Mouse (Mus musculus): Measurements from ENCODE around the gene Daxx. TPM values are rescaled to one million over a fixed set of nuclear protein-coding genes. Genes with fewer than 3 reads are reported as not detected.
"Not testable (repeated sequence)": the region's sequence is repeated elsewhere in the genome, so short reads cannot be mapped to it uniquely, and the experiment has no call there.

Gene Daxx
- polyA plus RNA-seq, 1 experiment from 2014 or later, result 70.1 TPM

- H3K4me1 ChIP-seq, result peaks cover 10% of the 10 kb centered on the region
- not testable (repeated sequence) for H3K9ac ChIP-seq; H3K9me3 ChIP-seq; H3K4me3 ChIP-seq; ATAC-seq (ENCODE audit: insufficient number of reproducible peaks, insufficient read depth, low FRiP score, low TSS enrichment); H3K27ac ChIP-seq; H3K27me3 ChIP-seq; H3K4me2 ChIP-seq (replicated peaks); H3K36me3 ChIP-seq
- WGBS, result 72% methylated on average over 6 of the region's 6 CpGs
Observed at GRCm38 (mm10) chr17:33891892-33892291, 17.3 kb upstream of the Daxx start.

GRCm38 (mm10) chr17:33892429-33892828 lies 16.8 kb upstream of the Daxx start:
- no peaks in the 10 kb centered on the region for H3K9me3 ChIP-seq
- no peaks in the 10 kb centered on the region for H3K27me3 ChIP-seq
- H3K4me1 ChIP-seq, result peaks cover 10% of the 10 kb centered on the region
- WGBS, result 22% methylated on average over 7 of the region's 7 CpGs
- H3K27ac ChIP-seq, result no peak overlapping the region
- H3K4me3 ChIP-seq, result no peak overlapping the region
- no peak overlapping the region for H3K9ac ChIP-seq
- no peaks in the 10 kb centered on the region for H3K36me3 ChIP-seq
- ATAC-seq (ENCODE audit: insufficient number of reproducible peaks, insufficient read depth, low FRiP score, low TSS enrichment), result no peak
- no peak overlapping the region for H3K4me2 ChIP-seq (replicated peaks)

- not testable (repeated sequence) for H3K27ac ChIP-seq; H3K4me2 ChIP-seq (replicated peaks); H3K9ac ChIP-seq; H3K36me3 ChIP-seq; H3K4me1 ChIP-seq; H3K27me3 ChIP-seq; H3K9me3 ChIP-seq; H3K4me3 ChIP-seq; ATAC-seq (ENCODE audit: insufficient number of reproducible peaks, insufficient read depth, low FRiP score, low TSS enrichment)
- WGBS, result 74% methylated on average over 4 of the region's 4 CpGs
Observed at GRCm38 (mm10) chr17:33893011-33893410, 16.2 kb upstream of the Daxx start.

- 36% methylated on average over 6 of the region's 6 CpGs for WGBS
- H3K9me3 ChIP-seq, result no peaks in the 10 kb centered on the region
- H3K9ac ChIP-seq, result no peak overlapping the region
Observed at GRCm38 (mm10) chr17:33897114-33897794, 12.0 kb upstream of the Daxx start.

GRCm38 (mm10) chr17:33898193-33898592 lies 11.0 kb upstream of the Daxx start:
- not testable (repeated sequence) for H3K4me1 ChIP-seq; H3K27me3 ChIP-seq; H3K27ac ChIP-seq; H3K9me3 ChIP-seq; H3K4me3 ChIP-seq; H3K4me2 ChIP-seq (replicated peaks); H3K9ac ChIP-seq; ATAC-seq (ENCODE audit: insufficient number of reproducible peaks, insufficient read depth, low FRiP score, low TSS enrichment); H3K36me3 ChIP-seq
- 85% methylated on average over 4 of the region's 4 CpGs for WGBS

More at GRCm38 (mm10) chr17:33897114-33897794, 12.0 kb upstream of the Daxx start:
- no peak for ATAC-seq (ENCODE audit: insufficient number of reproducible peaks, insufficient read depth, low FRiP score, low TSS enrichment)
- Histone ChIP-seq H3K27me3 (no peaks in the 10 kb centered on the region), H3K27ac (no peak overlapping the region), H3K4me3 (no peak overlapping the region), H3K36me3 (no peaks in the 10 kb centered on the region), H3K4me1 (no peaks in the 10 kb centered on the region), H3K4me2 (replicated peaks) (no peak overlapping the region)

- no peaks in the 10 kb centered on the region for H3K27me3 ChIP-seq
- 83% methylated on average over 4 of the region's 4 CpGs for WGBS
- ATAC-seq (ENCODE audit: insufficient number of reproducible peaks, insufficient read depth, low FRiP score, low TSS enrichment), result no peak
- no peak overlapping the region for H3K4me2 ChIP-seq (replicated peaks)
- no peak overlapping the region for H3K27ac ChIP-seq
- H3K9me3 ChIP-seq, result no peaks in the 10 kb centered on the region
- H3K36me3 ChIP-seq, result no peaks in the 10 kb centered on the region
- no peak overlapping the region for H3K9ac ChIP-seq
- H3K4me1 ChIP-seq, result no peaks in the 10 kb centered on the region
- no peak overlapping the region for H3K4me3 ChIP-seq
Observed at GRCm38 (mm10) chr17:33899642-33900041, 9.6 kb upstream of the Daxx start.

- Histone ChIP-seq H3K27me3 (no peaks in the 10 kb centered on the region), H3K27ac (no peak overlapping the region), H3K4me2 (replicated peaks) (no peak overlapping the region), H3K4me1 (no peaks in the 10 kb centered on the region), H3K9me3 (no peaks in the 10 kb centered on the region), H3K9ac (no peak overlapping the region), H3K36me3 (no peaks in the 10 kb centered on the region), H3K4me3 (no peak overlapping the region)
- WGBS, result 66% methylated on average over 7 of the region's 7 CpGs
- ATAC-seq (ENCODE audit: insufficient number of reproducible peaks, insufficient read depth, low FRiP score, low TSS enrichment), result no peak
Observed at GRCm38 (mm10) chr17:33900281-33900988, 8.8 kb upstream of the Daxx start.

- ATAC-seq (ENCODE audit: insufficient number of reproducible peaks, insufficient read depth, low FRiP score, low TSS enrichment), result no peak
Observed at GRCm38 (mm10) chr17:33900989-33901314, 8.3 kb upstream of the Daxx start.

GRCm38 (mm10) chr17:33901653-33902052 lies 7.6 kb upstream of the Daxx start:
- no peak overlapping the region for H3K9ac ChIP-seq
- H3K4me2 ChIP-seq (replicated peaks), result no peak overlapping the region
- H3K36me3 ChIP-seq, result no peaks in the 10 kb centered on the region
- H3K9me3 ChIP-seq, result no peaks in the 10 kb centered on the region
- H3K27me3 ChIP-seq, result no peaks in the 10 kb centered on the region
- H3K4me1 ChIP-seq, result no peaks in the 10 kb centered on the region
- no peak for ATAC-seq (ENCODE audit: insufficient number of reproducible peaks, insufficient read depth, low FRiP score, low TSS enrichment)
- WGBS, result 59% methylated on average over 4 of the region's 4 CpGs
- H3K4me3 ChIP-seq, result no peak overlapping the region
- H3K27ac ChIP-seq, result no peak overlapping the region

More at GRCm38 (mm10) chr17:33900989-33901314, 8.3 kb upstream of the Daxx start:
- 77% methylated on average over 4 of the region's 4 CpGs for WGBS
- no peak overlapping the region for H3K4me2 ChIP-seq (replicated peaks)
- H3K4me3 ChIP-seq, result no peak overlapping the region
- no peaks in the 10 kb centered on the region for H3K9me3 ChIP-seq
- no peak overlapping the region for H3K9ac ChIP-seq
- H3K27ac ChIP-seq, result no peak overlapping the region
- H3K27me3 ChIP-seq, result no peaks in the 10 kb centered on the region
- H3K4me1 ChIP-seq, result no peaks in the 10 kb centered on the region
- no peaks in the 10 kb centered on the region for H3K36me3 ChIP-seq

GRCm38 (mm10) chr17:33902079-33902478 lies 7.1 kb upstream of the Daxx start:
- Histone ChIP-seq H3K27ac (no peak overlapping the region), H3K4me1 (no peaks in the 10 kb centered on the region), H3K27me3 (no peaks in the 10 kb centered on the region), H3K4me2 (replicated peaks) (no peak overlapping the region), H3K9me3 (no peaks in the 10 kb centered on the region), H3K36me3 (no peaks in the 10 kb centered on the region), H3K9ac (no peak overlapping the region), H3K4me3 (no peak overlapping the region)
- 72% methylated on average over 4 of the region's 4 CpGs for WGBS
- ATAC-seq (ENCODE audit: insufficient number of reproducible peaks, insufficient read depth, low FRiP score, low TSS enrichment), result no peak

GRCm38 (mm10) chr17:33902491-33902890 lies 6.7 kb upstream of the Daxx start:
- Histone ChIP-seq H3K9me3 (no peaks in the 10 kb centered on the region), H3K4me3 (no peak overlapping the region), H3K36me3 (no peaks in the 10 kb centered on the region), H3K4me2 (replicated peaks) (no peak overlapping the region), H3K4me1 (no peaks in the 10 kb centered on the region), H3K27me3 (no peaks in the 10 kb centered on the region), H3K9ac (no peak overlapping the region), H3K27ac (no peak overlapping the region)
- ATAC-seq (ENCODE audit: insufficient number of reproducible peaks, insufficient read depth, low FRiP score, low TSS enrichment), result no peak
- 86% methylated on average over 7 of the region's 7 CpGs for WGBS

- not testable (repeated sequence) for H3K4me1 ChIP-seq; H3K9me3 ChIP-seq; H3K36me3 ChIP-seq; H3K27ac ChIP-seq; H3K27me3 ChIP-seq; H3K4me3 ChIP-seq; H3K9ac ChIP-seq; ATAC-seq (ENCODE audit: insufficient number of reproducible peaks, insufficient read depth, low FRiP score, low TSS enrichment); H3K4me2 ChIP-seq (replicated peaks)
- WGBS, result 57% methylated on average over 6 of the region's 6 CpGs
Observed at GRCm38 (mm10) chr17:33903911-33904651, 5.1 kb upstream of the Daxx start.

All from embryonic facial prominence, embryonic 12.5 days (tissue).